Mouse (Mus musculus) spleen, postnatal 10 days (tissue): ENCODE measurements around the gene 0610010K14Rik.

ENCODE experiments used
- DNase-seq, 2 experiments: peaks; one replicate each; pipeline ENCODE4 v3.0.0; 2021 to 2022; ENCODE audit warnings: low spot score in 2 of 2

Gene 0610010K14Rik

GRCm38 (mm10) chr11:70235254-70235900, 2.3 kb downstream of the 0610010K14Rik start:
- DNase-seq, result no peak

GRCm38 (mm10) chr11:70234497-70234896, 3.2 kb downstream of the 0610010K14Rik start:
- no peak for DNase-seq

- DNase-seq, result no peak
Measured at GRCm38 (mm10) chr11:70234037-70234436, 3.7 kb downstream of the 0610010K14Rik start.

- DNase-seq, result no peak
Measured at GRCm38 (mm10) chr11:70233016-70233415, 4.7 kb downstream of the 0610010K14Rik start.

GRCm38 (mm10) chr11:70232546-70232945, 5.2 kb downstream of the 0610010K14Rik start:
- no peak for DNase-seq

- peak; percentile 86 to 91 for DNase-seq
Measured at GRCm38 (mm10) chr11:70230239-70230727, 7.4 kb downstream of the 0610010K14Rik start.

DNA sequence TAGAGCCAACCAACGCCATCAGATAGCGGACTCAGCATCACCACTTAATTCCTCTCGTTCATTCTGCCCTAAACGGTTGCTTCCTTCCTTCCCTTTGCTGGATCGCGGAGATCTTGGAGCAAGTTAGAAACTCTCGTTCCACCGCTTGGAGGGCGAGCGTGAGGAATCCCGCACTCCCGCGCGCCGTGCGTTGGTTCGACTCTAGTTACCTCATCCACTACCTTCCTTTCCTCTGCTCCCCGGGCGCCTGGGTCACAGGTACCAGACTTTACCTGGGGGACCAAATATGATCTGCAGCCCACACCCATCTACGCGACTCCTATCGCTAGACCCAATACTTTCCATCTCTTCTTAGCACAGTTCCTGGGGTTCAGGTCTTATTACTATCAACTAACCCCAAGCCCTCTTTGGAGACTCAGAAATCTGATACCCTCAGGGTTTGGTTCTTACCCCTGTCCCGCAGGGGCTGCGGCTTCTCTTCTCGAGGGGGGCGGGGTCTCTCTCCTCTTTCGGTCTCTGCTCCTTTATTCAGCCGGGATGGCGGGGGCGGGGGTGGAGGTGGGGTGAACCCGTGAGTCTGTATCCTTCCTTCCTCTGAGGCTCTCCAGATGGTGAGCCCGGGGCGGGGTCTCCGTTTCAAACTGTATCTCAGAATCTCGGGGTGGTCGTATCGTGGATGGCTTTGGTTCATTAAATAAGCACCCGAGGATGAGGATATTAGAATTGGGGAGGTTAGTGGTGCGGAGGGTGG, 8.3 kb downstream of the 0610010K14Rik start, which contains the start of gene Bcl6b:
Gene Bcl6b (minus strand): TSS at position 539 of the 751 bp plus-strand sequence.
- peak in 1 of 2 experiments; percentile 49 for DNase-seq

- DNase-seq, result peak; percentile 82 to 93
Measured at GRCm38 (mm10) chr11:70228828-70229227, 8.9 kb downstream of the 0610010K14Rik start.

- no peak for DNase-seq
Measured at GRCm38 (mm10) chr11:70227661-70228245, 10.0 kb downstream of the 0610010K14Rik start.

DNA sequence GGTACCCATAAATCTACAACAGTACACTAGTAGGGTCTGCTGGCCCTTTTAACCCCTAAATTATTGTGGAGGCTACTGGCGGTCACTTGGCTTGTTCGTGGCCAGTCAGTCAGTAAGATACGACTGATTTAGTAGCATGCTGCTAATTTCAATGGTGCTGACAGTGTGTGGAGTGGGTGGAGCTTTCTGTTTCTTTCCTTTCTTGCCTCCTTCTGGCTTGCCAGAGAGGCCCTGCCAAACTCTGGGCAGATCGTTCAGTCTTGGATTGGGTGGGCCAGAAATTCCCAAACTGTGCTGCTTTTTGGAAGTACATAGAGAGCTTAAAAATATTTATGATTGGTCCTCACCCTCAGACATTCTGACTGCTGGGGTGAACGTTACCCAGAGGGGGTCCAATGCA, 10.6 kb downstream of the 0610010K14Rik start:
- no peak for DNase-seq

- no peak for DNase-seq
Measured at GRCm38 (mm10) chr11:70226602-70226890, 11.2 kb downstream of the 0610010K14Rik start.

DNA sequence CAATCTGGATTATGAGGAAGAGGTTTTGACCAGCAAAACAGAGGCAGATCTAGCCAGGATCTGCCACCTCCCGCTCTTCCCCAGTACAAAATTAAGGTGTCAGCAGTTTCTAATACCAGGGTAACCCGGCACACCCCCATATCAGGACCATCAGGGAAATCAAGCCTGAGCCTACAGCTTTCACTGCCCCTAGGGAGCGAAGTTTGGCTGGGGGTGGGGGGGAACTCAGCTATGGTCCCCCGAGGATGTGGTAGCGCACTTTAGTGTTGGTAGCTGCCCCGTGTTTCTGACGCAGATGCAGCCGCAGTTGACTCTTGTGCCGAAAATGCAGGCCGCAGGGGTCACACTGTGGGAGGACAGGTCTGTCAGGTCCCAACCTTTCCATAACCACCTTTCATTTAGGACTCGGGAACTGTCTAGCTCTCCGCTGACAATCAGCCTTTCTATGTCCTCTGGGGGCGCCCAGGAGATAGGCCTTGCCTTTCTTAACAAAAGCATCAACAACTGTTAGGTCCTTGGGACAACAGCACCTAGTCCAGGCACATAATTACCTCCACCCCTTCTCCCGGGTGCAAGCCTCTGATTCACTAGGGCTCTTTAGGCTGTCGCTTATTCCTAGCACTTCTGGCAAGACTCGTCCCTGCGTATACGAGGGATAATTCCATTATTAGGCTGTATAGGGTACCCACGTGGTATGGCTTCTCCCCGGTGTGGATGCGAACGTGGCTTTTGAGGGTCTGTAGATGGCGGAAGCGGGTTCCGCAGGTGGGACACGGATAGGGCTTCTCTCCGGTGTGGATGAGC, 11.7 kb downstream of the 0610010K14Rik start:
- DNase-seq, result no peak

- no peak for DNase-seq
Measured at GRCm38 (mm10) chr11:70223724-70224123, 14.0 kb downstream of the 0610010K14Rik start.

- peak; percentile 47 to 59 for DNase-seq
Measured at GRCm38 (mm10) chr11:70221603-70222500, 15.9 kb downstream of the 0610010K14Rik start.

- DNase-seq, result peak; percentile 80 to 93
Measured at GRCm38 (mm10) chr11:70220731-70221602, 16.7 kb downstream of the 0610010K14Rik start, which contains the start of gene Slc16a13. Slc16a13 (minus strand) TSS chr11:70221064.

GRCm38 (mm10) chr11:70220323-70220722, 17.4 kb downstream of the 0610010K14Rik start:
- no peak for DNase-seq

- no peak for DNase-seq
Measured at GRCm38 (mm10) chr11:70219873-70220272, 17.8 kb downstream of the 0610010K14Rik start.

- no peak for DNase-seq
Measured at GRCm38 (mm10) chr11:70218741-70219470, 18.8 kb downstream of the 0610010K14Rik start.

DNA sequence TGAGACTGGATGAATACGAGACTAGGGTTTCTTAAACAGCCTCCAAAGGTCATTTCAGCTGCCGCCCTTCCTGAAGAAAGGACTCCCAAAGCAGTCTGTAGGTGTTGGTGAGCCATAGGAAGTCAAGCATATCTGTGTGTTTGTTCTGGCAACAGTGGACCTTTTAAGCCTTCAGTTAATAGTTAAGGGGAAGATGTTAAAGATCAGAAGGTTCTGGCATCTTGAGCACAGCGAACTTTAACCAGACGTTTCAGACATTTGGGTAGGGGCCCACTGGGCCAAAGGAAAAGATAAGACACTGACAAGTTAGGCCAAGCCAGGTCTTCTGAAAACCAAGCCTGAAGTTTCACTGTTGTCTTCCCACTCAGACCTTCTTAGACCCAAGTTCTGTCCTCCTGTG, 19.7 kb downstream of the 0610010K14Rik start:
- no peak for DNase-seq
